Mouse (Mus musculus) olfactory bulb, adult 2 months (tissue): Measurements from ENCODE around the gene Tle2.

Experiments used
- CTCF ChIP-seq: fragments of 200-500 bp; IDR thresholded peaks from 2 replicates; pipeline ENCODE4 v1.5.1; 2012; ENCODE audit warnings: low read depth, mild to moderate bottlenecking, low read length, moderate library complexity; ENCODE audit not compliant: insufficient read depth
- POLR2A ChIP-seq: fragments of 200-500 bp; IDR thresholded peaks from 2 replicates; pipeline ENCODE4 v1.6.1; 2012; ENCODE audit warnings: mild to moderate bottlenecking, low read depth, low read length, moderate library complexity; ENCODE audit not compliant: insufficient read depth

DNA sequence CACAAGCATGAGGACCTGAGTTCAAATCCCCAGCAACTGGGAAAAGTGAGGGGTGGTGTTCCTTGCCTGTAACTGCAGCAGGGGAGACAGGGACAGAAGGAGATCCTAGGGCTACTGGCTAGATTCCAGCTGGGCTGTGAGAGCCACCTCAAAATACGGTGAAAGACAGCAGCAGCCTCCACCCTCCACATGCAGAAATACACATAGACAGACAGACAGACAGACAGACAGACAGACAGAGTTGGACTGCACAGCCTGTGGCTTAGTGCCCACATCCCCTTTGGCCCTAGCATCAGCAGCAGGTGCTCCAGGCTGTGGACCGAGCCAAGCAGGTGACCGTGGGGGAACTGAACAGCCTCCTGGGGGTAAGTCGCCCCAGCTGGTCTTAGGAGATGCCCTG is 5.6 kb downstream of the Tle2 start:
- no peak for TF ChIP-seq CTCF
- TF ChIP-seq POLR2A: no peak
